Mouse (Mus musculus): Measurements from ENCODE around the gene Sh3bgrl2. TPM values are rescaled to one million over a fixed set of nuclear protein-coding genes. Genes with fewer than 3 reads are reported as not detected.

Gene Sh3bgrl2
- polyA plus RNA-seq, 1 experiment from 2014 or later, result 22.2 TPM

GRCm38 (mm10) chr9:83577260-83577659, 29.1 kb downstream of the Sh3bgrl2 start:
- DNase-seq (no peak), ATAC-seq (no peak)
- peaks cover 19% of the 10 kb centered on the region for H3K4me1 ChIP-seq (ENCODE audit: insufficient read depth)
- no peak overlapping the region for H3K27ac ChIP-seq (ENCODE audit: low read depth)
- no peak overlapping the region for H3K4me2 ChIP-seq (ENCODE audit: low read depth, low read length)
- no peaks in the 10 kb centered on the region for H3K9me3 ChIP-seq (ENCODE audit: low read length)
- TF ChIP-seq CTCF (IDR thresholded peaks at IDR 0.05; ENCODE audit: low read depth) (no peak), EP300 (IDR thresholded peaks at IDR 0.05; ENCODE audit: low read depth) (no peak)
- no peak overlapping the region for H3K9ac ChIP-seq (replicated peaks)
- 76% methylated on average over 7 of the region's 7 CpGs for WGBS (ENCODE audit: insufficient replicate concordance)
- no peak overlapping the region for H3K4me3 ChIP-seq (ENCODE audit: low read depth, low read length)
- H3K27me3 ChIP-seq (ENCODE audit: insufficient read depth, low read length), result no peaks in the 10 kb centered on the region
- peaks cover 10% of the 10 kb centered on the region; the same call in 1 of the 2 replicates for H3K36me3 ChIP-seq (replicated peaks; ENCODE audit: insufficient read depth, low read length)

DNA sequence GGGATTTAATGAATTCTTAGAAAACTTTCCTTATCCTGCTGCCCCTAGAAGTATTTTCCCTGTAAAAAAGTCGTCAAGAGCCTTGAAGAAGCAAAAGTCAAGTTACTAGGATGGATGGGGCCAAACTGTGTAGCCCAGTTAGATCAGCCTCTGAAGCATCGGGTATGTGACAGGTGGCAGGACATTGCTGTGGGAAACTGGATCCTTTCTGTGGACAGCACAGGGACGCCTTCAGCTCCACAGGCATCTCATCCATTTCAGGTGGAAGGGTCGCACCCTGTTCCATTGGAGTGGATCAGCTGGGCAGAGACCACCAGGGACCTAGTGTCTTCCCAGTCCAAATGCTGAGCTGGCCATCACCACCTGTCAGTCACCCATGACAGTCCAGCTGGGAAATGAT, 30.9 kb downstream of the Sh3bgrl2 start:
- H3K4me2 ChIP-seq (ENCODE audit: low read depth, low read length), result no peak overlapping the region
- H3K4me3 ChIP-seq (ENCODE audit: low read depth, low read length), result no peak overlapping the region
- H3K9me3 ChIP-seq (ENCODE audit: low read length), result no peaks in the 10 kb centered on the region
- H3K27me3 ChIP-seq (ENCODE audit: insufficient read depth, low read length), result no peaks in the 10 kb centered on the region
- DNase-seq, result no peak
- WGBS (ENCODE audit: insufficient replicate concordance), result 73% methylated on average over 4 of the region's 4 CpGs
- peaks cover 10% of the 10 kb centered on the region; the same call in 1 of the 2 replicates for H3K36me3 ChIP-seq (replicated peaks; ENCODE audit: insufficient read depth, low read length)
- peaks cover 12% of the 10 kb centered on the region for H3K4me1 ChIP-seq (ENCODE audit: insufficient read depth)
- no peak for ATAC-seq
- TF ChIP-seq CTCF (IDR thresholded peaks at IDR 0.05; ENCODE audit: low read depth) (no peak), EP300 (IDR thresholded peaks at IDR 0.05; ENCODE audit: low read depth) (no peak)
- no peak overlapping the region for H3K27ac ChIP-seq (ENCODE audit: low read depth)
- no peak overlapping the region for H3K9ac ChIP-seq (replicated peaks)

DNA sequence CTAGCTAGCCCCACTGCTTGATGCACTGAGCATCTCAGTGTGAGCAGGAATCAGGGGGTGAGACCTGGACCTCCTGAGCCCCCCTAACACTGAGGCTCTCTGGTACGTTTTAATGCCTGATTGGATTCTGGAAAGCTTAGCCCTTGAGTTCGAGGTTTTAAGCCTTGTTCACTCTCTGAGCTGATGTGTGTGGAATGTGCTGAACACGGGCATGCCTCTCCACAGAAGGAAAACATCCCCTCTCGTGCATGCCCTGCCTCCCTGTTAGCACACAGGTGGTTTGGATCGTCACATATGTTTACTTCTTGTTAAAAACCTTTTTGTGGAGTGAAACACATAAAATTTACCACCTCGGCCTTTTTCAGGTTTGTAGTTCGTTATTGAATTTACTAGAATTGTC, 34.6 kb downstream of the Sh3bgrl2 start:
- peaks cover 7% of the 10 kb centered on the region; the same call in 1 of the 2 replicates for H3K36me3 ChIP-seq (replicated peaks; ENCODE audit: insufficient read depth, low read length)
- no peaks in the 10 kb centered on the region for H3K27me3 ChIP-seq (ENCODE audit: insufficient read depth, low read length)
- H3K9me3 ChIP-seq (ENCODE audit: low read length), result no peaks in the 10 kb centered on the region
- WGBS (ENCODE audit: insufficient replicate concordance), result 67% methylated on average over 7 of the region's 7 CpGs
- no peak overlapping the region for H3K4me3 ChIP-seq (ENCODE audit: low read depth, low read length)
- no peaks in the 10 kb centered on the region for H3K4me1 ChIP-seq (ENCODE audit: insufficient read depth)
- no peak for TF ChIP-seq CTCF (IDR thresholded peaks at IDR 0.05; ENCODE audit: low read depth)
- no peak for TF ChIP-seq EP300 (IDR thresholded peaks at IDR 0.05; ENCODE audit: low read depth)
- no peak overlapping the region for H3K9ac ChIP-seq (replicated peaks)
- H3K27ac ChIP-seq (ENCODE audit: low read depth), result no peak overlapping the region
- ATAC-seq (no peak), DNase-seq (no peak)
- H3K4me2 ChIP-seq (ENCODE audit: low read depth, low read length), result no peak overlapping the region

GRCm38 (mm10) chr9:83586316-83587050, 38.4 kb downstream of the Sh3bgrl2 start:
- 88% methylated on average over 17 of the region's 17 CpGs for WGBS (ENCODE audit: insufficient replicate concordance)
- Histone ChIP-seq H3K36me3 (replicated peaks; ENCODE audit: insufficient read depth, low read length) (peaks cover 3% of the 10 kb centered on the region; the same call in 1 of the 2 replicates), H3K4me1 (ENCODE audit: insufficient read depth) (no peaks in the 10 kb centered on the region), H3K9me3 (ENCODE audit: low read length) (no peaks in the 10 kb centered on the region), H3K4me2 (ENCODE audit: low read depth, low read length) (no peak overlapping the region), H3K4me3 (ENCODE audit: low read depth, low read length) (no peak overlapping the region), H3K27ac (ENCODE audit: low read depth) (no peak overlapping the region), H3K27me3 (ENCODE audit: insufficient read depth, low read length) (no peaks in the 10 kb centered on the region), H3K9ac (replicated peaks) (no peak overlapping the region)
- TF ChIP-seq EP300 (IDR thresholded peaks at IDR 0.05; ENCODE audit: low read depth) (no peak), CTCF (IDR thresholded peaks at IDR 0.05; ENCODE audit: low read depth) (no peak)
- ATAC-seq, result no peak
- no peak for DNase-seq

DNA sequence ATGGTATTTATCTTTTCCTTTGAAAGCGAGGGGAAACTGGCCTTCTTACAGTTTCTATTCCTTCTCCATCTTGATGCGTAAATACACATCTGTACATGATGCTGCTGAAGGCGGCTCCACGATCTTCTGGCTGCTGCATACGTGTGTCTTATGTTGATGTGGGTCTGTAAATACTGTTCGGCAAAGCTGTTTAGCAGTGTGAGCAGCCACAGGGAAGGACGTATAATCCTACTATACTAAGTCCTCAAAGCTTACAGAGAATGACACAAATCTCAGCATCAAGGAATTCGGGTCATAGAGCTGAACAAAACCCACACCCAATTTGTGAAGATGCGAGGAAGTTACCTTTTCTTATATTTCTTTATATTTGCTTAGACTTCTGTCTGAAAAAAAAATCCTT, 39.0 kb downstream of the Sh3bgrl2 start:
- no peak overlapping the region for H3K4me2 ChIP-seq (ENCODE audit: low read depth, low read length)
- H3K4me1 ChIP-seq (ENCODE audit: insufficient read depth), result no peaks in the 10 kb centered on the region
- no peak overlapping the region for H3K4me3 ChIP-seq (ENCODE audit: low read depth, low read length)
- H3K9ac ChIP-seq (replicated peaks), result no peak overlapping the region
- TF ChIP-seq CTCF (IDR thresholded peaks at IDR 0.05; ENCODE audit: low read depth) (no peak), EP300 (IDR thresholded peaks at IDR 0.05; ENCODE audit: low read depth) (no peak)
- ATAC-seq, result no peak
- H3K9me3 ChIP-seq (ENCODE audit: low read length), result no peaks in the 10 kb centered on the region
- no peak overlapping the region for H3K27ac ChIP-seq (ENCODE audit: low read depth)
- no peak for DNase-seq
- 81% methylated on average over 9 of the region's 9 CpGs for WGBS (ENCODE audit: insufficient replicate concordance)
- H3K36me3 ChIP-seq (replicated peaks; ENCODE audit: insufficient read depth, low read length), result 0 out of 2 replicates have a peak, but pooled peaks cover 2% of the 10 kb centered on the region
- H3K27me3 ChIP-seq (ENCODE audit: insufficient read depth, low read length), result no peaks in the 10 kb centered on the region

GRCm38 (mm10) chr9:83589063-83589462, 40.9 kb downstream of the Sh3bgrl2 start:
- DNase-seq (no peak), ATAC-seq (no peak)
- Histone ChIP-seq H3K9me3 (ENCODE audit: low read length) (no peaks in the 10 kb centered on the region), H3K36me3 (replicated peaks; ENCODE audit: insufficient read depth, low read length) (0 out of 2 replicates have a peak, but pooled peaks cover 2% of the 10 kb centered on the region), H3K4me1 (ENCODE audit: insufficient read depth) (no peaks in the 10 kb centered on the region; the same call in 1 of the 2 replicates), H3K27me3 (ENCODE audit: insufficient read depth, low read length) (no peaks in the 10 kb centered on the region), H3K27ac (ENCODE audit: low read depth) (no peak overlapping the region), H3K4me3 (ENCODE audit: low read depth, low read length) (no peak overlapping the region), H3K4me2 (ENCODE audit: low read depth, low read length) (no peak overlapping the region), H3K9ac (replicated peaks) (no peak overlapping the region)
- TF ChIP-seq EP300 (IDR thresholded peaks at IDR 0.05; ENCODE audit: low read depth) (no peak), CTCF (IDR thresholded peaks at IDR 0.05; ENCODE audit: low read depth) (no peak)
- 88% methylated on average over 2 of the region's 2 CpGs for WGBS (ENCODE audit: insufficient replicate concordance)
